Mouse (Mus musculus) gastrocnemius, postnatal 14 days (tissue): ENCODE measurements around the gene Hnrnpa1. TPM values are rescaled to one million over a fixed set of nuclear protein-coding genes. Genes with fewer than 3 reads are reported as not detected.

Experiments
- DNase-seq: peaks from one replicate; pipeline ENCODE4 v3.0.0; 2021; ENCODE audit warnings: mixed read lengths
- intact Hi-C: fragments of 180-260 bp; cut with DNase I; formaldehyde crosslinking; loops from one replicate; pipeline ENCODE4 v1.15.1; 2025; ENCODE audit warnings: low total_unique reads
- microRNA-seq, 2 experiments: library from miRNA; unstranded; fragments of <30 nt; microRNA quantifications; one replicate each; pipeline ENCODE4 v1.2.0; 2021
- total RNA-seq, 2 experiments: library from RNA; stranded (reverse); gene quantifications; 2 replicates each; pipeline ENCODE4 v1.2.3; 2021

The Hnrnpa1 gene
- total RNA-seq, 2 experiments from 2014 or later: 110 to 114 TPM

DNA sequence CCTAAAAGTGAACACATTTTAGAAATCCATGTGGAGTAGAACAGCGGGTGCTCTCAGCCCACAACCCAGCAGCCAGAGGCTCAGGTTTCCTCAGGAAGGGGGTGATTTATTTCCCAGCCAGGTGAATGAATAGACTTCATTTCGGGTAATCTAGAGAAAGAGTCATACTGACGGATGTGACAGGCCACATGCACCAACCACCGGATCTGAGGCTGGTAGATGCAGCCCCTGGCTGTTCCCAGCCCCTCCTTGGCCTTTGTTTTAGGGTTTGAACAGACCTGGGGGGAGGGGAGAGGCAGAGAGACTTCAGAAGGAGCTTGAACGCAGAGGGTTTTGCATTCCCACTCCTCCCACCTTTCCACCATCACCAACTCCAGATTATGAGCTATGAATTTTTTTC is 55.6 kb downstream of the Hnrnpa1 start:
- no peak for DNase-seq
- intact Hi-C loops: no loop called here

Small RNAs within 50 kb of the gene (microRNA-seq; reads per million reads assigned to microRNA genes)
- gene Mir148b: 65.7 to 96.6 reads per million in 2 experiments

Other genes with a start within 250 kb of the Hnrnpa1 start
- 1 to 10 TPM; 1.1 to 1.2 TPM for gene Hoxc8, start 249.8 kb upstream of the Hnrnpa1 start, total RNA-seq
- 1 to 10 TPM; 5.2 to 5.9 TPM for gene Hoxc6, start 242.2 kb upstream of the Hnrnpa1 start, total RNA-seq
- gene Hoxc4, start 221.5 kb upstream of the Hnrnpa1 start, total RNA-seq: 1 to 10 TPM; 3.8 to 5.0 TPM
- gene Smug1, start 73.3 kb upstream of the Hnrnpa1 start, total RNA-seq: 10 to 100 TPM; 10.6 to 11.6 TPM
- gene Cbx5, start 616 bp upstream of the Hnrnpa1 start, total RNA-seq: 10 to 100 TPM; 29.9 to 41.5 TPM
- not detected for gene Nfe2, start 18.0 kb downstream of the Hnrnpa1 start, total RNA-seq
- 10 to 100 TPM; 38.0 to 38.5 TPM for gene Copz1, start 32.3 kb downstream of the Hnrnpa1 start, total RNA-seq
- gene Gpr84, start 70.2 kb downstream of the Hnrnpa1 start, total RNA-seq: not detected
- 10 to 100 TPM; 31.3 to 32.1 TPM for gene Zfp385a, start 99.7 kb downstream of the Hnrnpa1 start, total RNA-seq
- gene Itga5, start 126.3 kb downstream of the Hnrnpa1 start, total RNA-seq: 10 to 100 TPM; 22.5 to 25.7 TPM
- gene Gtsf1, start 190.0 kb downstream of the Hnrnpa1 start, total RNA-seq: not detected
- not detected for gene Gtsf2, start 208.0 kb downstream of the Hnrnpa1 start, total RNA-seq
- gene Nckap1l, start 213.4 kb downstream of the Hnrnpa1 start, total RNA-seq: 1 to 10 TPM; 1.7 to 1.8 TPM